Comparison of ENCODE assay signal across 15 mouse cellular contexts in the genomic region with DNA sequence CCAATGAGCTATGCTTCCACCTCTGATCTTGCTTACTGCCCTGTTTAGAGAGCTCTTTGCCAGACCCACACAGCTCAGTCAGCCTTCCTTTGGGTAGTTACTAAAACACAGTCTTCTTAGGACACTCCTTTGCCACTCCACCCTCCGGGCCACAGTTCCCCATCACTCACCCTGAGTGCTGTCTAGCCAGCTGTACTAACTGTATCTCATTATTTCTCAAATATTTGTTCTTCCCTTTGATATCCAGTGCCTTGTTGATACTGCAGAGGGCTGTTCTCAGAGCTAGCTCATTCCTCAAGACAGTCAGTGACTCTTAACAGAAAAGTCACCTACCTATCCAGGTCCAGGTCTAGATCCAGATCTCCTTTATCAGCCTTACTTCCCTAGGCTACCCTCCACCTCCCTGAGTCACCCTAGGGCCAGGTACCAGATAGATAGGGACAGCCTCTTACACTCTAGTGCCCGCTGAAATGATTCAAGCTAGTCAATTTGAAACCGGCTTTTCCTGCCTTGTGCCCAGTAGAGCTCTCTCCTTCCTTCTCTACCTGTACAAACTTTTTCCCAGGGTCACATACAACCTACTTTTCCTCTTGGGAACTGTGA.
"Had no signal": no experiment of that assay in that cellular context is flagged by ENCODE, and none has a peak within 500 bp of the region (broad histone marks: within the 10 kb centered on the region; RNA-seq: fewer than 3 reads in every experiment).

No protein-coding gene starts in this region.

- H3K9me3 ChIP-seq: kidney, embryonic 15.5 days; limb, embryonic 13.5 days; liver, embryonic 15.5 days; midbrain, embryonic 13.5 days; neural tube, embryonic 15.5 days had no signal

- H3K4me2 ChIP-seq: kidney, embryonic 15.5 days; limb, embryonic 13.5 days; liver, embryonic 11.5 days; liver, embryonic 15.5 days; midbrain, embryonic 13.5 days; neural tube, embryonic 15.5 days had no signal

- H3K27me3 ChIP-seq: kidney, embryonic 15.5 days; limb, embryonic 13.5 days; liver, embryonic 15.5 days; midbrain, embryonic 13.5 days; neural tube, embryonic 15.5 days had no signal

- ATAC-seq: hindbrain, embryonic 16.5 days; inflammation-experienced regulatory T-cells, adult 6 months; midbrain, embryonic 13.5 days had no signal

- H3K36me3 ChIP-seq: kidney, embryonic 15.5 days; limb, embryonic 13.5 days; liver, embryonic 15.5 days had no signal

- DNase-seq: kidney, adult 2 months; kidney, postnatal 14 days; left cerebral cortex, postnatal 4 days; lung, postnatal 36 days; right cerebral cortex, adult 18-20 months; right cerebral cortex, postnatal 25 days; thymus, postnatal 4 days had no signal

- H3K27ac ChIP-seq: kidney, embryonic 15.5 days; limb, embryonic 13.5 days; liver, embryonic 15.5 days; midbrain, embryonic 13.5 days; neural tube, embryonic 15.5 days had no signal

- H3K9ac ChIP-seq: kidney, embryonic 15.5 days; limb, embryonic 13.5 days; liver, embryonic 15.5 days; midbrain, embryonic 13.5 days; neural tube, embryonic 15.5 days had no signal

- H3K4me1 ChIP-seq: kidney, embryonic 15.5 days; midbrain, embryonic 13.5 days; neural tube, embryonic 15.5 days had no signal

- H3K4me3 ChIP-seq: kidney, embryonic 15.5 days; limb, embryonic 13.5 days; liver, embryonic 15.5 days; midbrain, embryonic 13.5 days; neural tube, embryonic 15.5 days had no signal
